Mouse (Mus musculus): ENCODE data around the gene Zfp667.
"Not testable (repeated sequence)": the region's sequence is repeated elsewhere in the genome, so short reads cannot be mapped to it uniquely, and the experiment has no call there.

Gene Zfp667

DNA sequence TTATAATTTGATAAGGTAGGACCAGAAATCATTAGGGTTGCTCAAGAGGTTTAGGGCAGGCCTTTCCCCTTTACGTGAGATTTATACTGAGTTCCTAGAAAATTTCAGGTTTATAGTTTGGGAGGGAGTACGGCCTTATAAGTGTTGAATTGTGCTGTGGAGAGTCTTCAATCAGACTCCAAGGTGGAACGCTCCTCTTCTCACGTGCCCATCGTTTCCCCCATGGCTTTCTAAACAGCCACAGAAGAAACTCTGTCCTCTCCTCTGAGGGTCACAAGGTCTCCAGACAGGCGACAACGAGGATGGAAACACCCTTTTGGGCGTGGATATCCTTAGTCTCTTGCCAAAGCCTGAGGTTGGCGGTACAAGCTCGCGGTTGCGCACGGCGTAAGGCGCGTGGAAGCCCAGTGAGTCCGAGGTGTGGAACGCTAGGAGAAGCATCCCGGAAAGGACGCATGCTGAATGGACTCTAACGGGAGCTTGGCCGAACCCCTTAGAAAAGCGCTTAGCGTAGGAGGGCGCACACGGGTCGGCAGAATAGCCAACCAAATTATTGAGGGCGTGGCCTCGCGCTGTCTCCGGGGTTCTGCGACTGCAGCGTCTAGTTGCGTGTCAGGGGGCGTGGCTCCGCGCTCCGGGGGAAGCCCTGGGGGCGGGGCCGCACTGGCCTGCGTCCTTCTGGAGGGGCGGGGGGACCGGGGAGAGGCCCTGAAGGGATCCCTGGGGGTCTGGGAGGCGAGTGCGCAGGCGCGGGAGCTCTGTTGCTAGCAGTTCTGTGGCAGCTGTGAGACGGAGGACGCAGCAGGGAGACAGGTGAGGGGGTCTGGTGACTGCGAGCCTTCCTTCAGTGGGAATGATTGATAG, at the start of gene Zfp667:
Gene Zfp667 (plus strand): TSS at position 738 of the 864 bp plus-strand sequence.
- DNase-seq, result peak; percentile 99

DNA sequence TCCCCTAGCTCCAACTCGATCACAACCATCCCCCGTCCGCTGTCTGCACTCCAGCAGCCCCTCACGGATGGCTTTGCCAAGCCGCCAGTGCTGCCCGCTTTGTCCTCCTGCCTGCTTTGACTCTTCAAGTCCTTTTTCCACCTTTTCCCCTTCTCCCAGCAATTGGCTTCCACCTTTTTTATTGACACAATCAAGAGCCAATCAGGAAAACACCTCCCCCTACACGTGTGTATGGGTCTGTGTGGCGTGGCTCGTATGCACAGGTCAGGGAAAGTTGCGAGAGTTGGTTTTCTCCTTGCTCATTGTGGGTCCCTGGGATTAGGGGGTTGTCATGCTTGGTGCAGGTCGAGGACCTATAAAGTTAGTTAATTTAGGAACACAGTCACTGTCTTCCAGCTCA, 46.6 kb upstream of the Zfp667 start:
- DNase-seq, result no peak

GRCm38 (mm10) chr7:6240841-6241425, 45.4 kb upstream of the Zfp667 start:
- DNase-seq, result peak; percentile 35

DNA sequence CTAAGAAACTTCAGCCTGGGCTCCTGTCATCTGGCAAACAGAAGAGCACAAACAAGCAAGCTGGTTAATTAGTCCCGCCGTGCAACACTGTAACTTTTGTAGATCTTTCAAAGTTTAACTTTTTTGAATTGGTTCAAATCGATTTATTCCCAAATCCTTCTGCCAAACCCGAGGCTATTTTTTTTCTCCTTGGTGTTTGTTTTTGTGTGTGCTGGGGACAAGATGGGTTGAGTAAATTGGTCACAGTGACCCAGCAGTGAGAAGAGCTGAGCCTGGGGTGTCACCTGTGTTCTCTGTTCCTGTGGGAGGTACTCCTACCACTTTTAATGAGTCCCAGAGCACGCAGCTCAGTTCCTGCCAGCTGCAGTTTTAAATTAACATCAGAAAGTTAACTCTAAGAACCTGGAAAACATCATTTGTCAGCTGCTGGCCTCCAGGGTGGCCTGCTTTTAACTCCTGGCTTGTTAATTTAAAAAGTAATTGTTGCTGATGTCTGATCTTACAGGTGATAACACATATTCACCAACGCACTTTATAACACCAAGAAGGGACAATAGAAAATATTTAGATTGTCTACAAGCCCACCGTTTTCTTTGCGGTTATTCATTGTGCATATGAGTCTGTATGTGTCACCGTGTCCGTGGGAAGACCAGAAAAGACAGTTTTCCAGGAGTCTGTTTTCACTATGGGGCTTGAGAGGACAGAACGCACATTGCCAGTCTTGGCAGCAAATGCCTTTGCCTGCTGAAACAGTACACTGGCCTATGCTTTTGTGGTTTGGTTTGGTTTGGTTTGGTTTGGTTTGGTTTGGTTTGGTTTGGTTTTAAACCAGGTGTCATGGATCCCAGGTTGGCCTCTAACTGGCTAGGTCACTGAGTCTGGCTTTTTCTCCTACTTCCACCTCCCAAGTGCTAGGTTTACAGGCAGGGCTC, 41.8 kb upstream of the Zfp667 start:
- DNase-seq, result no peak

- DNase-seq, result no peak
Measured at GRCm38 (mm10) chr7:6252410-6252809, 34.0 kb upstream of the Zfp667 start, which contains the start of gene Epp13. TSS of gene Epp13 (plus strand) at chr7:6252710.

DNA sequence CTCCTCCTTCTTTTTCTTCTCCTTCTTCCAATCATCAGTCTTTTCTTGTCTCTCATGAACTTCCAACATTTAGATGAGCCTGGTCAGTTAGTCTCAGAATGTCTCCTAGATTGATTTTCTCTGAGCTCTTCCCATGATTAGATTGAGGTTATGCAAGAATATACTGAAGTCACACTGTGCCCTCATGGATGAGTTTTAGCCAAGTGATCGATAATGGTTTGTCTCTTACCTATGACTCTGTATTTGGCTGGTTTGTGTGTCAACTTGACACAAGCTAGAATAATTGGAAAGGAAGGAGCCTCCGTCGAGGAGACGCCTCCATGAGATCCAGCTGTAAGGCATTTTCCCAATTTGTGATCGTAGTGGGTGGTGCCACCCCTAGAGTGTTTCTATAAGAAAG, 31.9 kb upstream of the Zfp667 start:
- DNase-seq, result no peak

- DNase-seq, result no peak
Measured at GRCm38 (mm10) chr7:6257386-6257785, 29.0 kb upstream of the Zfp667 start.

DNA sequence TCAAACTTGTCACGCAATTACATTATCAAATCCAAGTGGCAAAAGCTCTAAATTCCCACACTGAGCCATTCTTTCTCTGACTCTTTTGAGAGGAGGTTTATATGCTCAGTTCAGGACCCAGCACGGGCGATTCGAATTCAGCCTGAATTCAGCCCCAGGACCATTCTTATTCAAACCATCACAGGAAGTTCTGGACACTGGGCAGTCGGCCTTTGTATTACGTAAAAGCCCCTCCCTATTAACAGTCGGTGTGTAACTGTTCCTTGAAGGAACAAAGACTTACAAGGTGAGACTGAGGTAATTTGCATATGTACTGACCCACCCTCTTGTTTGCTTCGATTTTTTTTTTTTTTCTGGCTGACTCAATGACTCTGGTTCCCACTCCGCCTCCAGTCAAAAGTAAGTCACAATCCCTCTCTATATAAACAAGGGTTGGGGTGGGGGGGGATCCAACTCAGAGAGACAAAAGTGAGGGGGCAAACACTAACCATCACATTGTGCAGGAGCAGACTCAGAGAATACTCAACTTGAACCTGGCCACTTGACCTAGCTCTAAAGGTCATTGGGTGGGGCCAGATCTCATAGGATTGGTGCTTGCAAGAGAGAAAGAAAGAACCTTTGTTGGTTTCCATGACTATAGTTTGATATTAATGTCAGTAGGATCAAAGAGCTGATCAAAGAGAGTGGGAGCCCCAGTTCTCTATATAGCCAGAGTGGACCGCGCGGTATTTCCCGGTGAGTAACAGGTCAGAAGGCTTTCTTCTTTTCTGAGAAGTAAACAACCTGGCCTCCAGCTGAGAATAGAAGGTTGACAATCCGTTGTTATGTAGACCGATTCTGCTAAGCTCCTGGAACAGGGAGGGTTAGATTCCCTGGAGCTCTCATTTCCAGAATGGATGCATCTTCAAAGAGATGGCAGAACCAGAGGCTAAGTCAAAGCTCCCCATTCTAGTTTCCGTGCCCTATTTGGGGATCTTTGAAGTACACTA, 27.9 kb upstream of the Zfp667 start:
- no peak for DNase-seq

- DNase-seq, result not testable (repeated sequence)
Measured at GRCm38 (mm10) chr7:6260004-6260403, 26.4 kb upstream of the Zfp667 start.

- DNase-seq, result no peak
Measured at GRCm38 (mm10) chr7:6262120-6262519, 24.3 kb upstream of the Zfp667 start.

DNA sequence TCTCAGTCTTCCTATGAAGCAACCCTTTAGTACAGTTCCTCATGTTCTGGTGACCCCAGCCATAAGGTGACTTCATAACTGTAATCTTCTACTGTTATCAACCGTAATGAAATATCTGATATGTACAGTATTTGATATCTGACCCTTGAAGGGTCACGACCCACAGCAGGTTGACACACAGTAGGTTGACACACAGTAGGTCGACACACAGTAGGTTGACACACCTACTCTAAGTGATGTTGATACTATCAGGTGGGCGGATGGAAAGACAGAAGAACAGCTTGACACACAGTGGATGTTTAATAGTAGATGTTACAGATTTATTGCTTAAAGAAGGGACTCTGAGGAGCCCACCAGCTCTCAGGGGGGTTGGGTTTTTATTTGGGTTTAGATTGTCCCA, 23.4 kb upstream of the Zfp667 start:
- no peak for DNase-seq

GRCm38 (mm10) chr7:6265695-6266094, 20.7 kb upstream of the Zfp667 start:
- DNase-seq, result peak; percentile 62

- DNase-seq, result no peak
Measured at GRCm38 (mm10) chr7:6277906-6278305, 8.5 kb upstream of the Zfp667 start.

- peak; percentile 78 for DNase-seq
Measured at GRCm38 (mm10) chr7:6282749-6283148, 3.6 kb upstream of the Zfp667 start.

GRCm38 (mm10) chr7:6283451-6284075, 2.8 kb upstream of the Zfp667 start:
- DNase-seq, result peak; percentile 80

GRCm38 (mm10) chr7:6284442-6285012, 1.9 kb upstream of the Zfp667 start:
- no peak for DNase-seq

DNA sequence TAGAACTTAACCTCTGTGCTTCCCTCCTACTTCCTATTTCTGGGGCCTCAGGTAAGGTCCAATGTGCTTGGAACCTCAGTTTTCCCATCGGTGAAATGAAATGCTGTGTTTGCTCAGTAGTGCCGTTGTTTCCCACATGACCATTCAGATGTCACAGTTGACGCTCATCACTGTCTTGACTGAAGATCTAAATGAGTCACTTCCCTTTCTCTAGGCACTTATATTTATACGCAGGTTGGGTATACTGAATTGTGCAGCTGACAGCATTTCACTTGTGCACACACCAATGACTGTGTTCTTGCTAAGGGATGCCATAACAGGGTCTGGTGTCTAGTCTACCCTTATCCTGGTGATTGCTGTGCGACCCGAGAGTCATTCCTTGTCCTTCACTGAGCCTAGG, 1.0 kb upstream of the Zfp667 start:
- no peak for DNase-seq

- peak; percentile 77 for DNase-seq
Measured at GRCm38 (mm10) chr7:6286921-6287531, 647 bp downstream of the Zfp667 start.

- not testable (repeated sequence) for DNase-seq
Measured at GRCm38 (mm10) chr7:6291121-6291520, 4.7 kb downstream of the Zfp667 start.

GRCm38 (mm10) chr7:6300796-6301195, 14.4 kb downstream of the Zfp667 start:
- DNase-seq, result not testable (repeated sequence)

All from liver (tissue).